Mouse (Mus musculus): ENCODE results near the gene Medag. TPM values are rescaled to one million over a fixed set of nuclear protein-coding genes. Genes with fewer than 3 reads are reported as not detected.

Gene Medag
- total RNA-seq, 2 experiments from 2014 or later = 2.3 to 11.8 TPM

GRCm38 (mm10) chr5:149381948-149382347 lies 29.6 kb upstream of the Medag start:
- no peak for DNase-seq (ENCODE audit: low spot score in 2 of 2)

GRCm38 (mm10) chr5:149382601-149383000 lies 28.9 kb upstream of the Medag start:
- no peak for DNase-seq (ENCODE audit: low spot score in 2 of 2)

GRCm38 (mm10) chr5:149385228-149385961 lies 26.2 kb upstream of the Medag start:
- no peak for DNase-seq (ENCODE audit: low spot score in 2 of 2)

- no peak for DNase-seq (ENCODE audit: low spot score in 2 of 2)
These were observed 25.2 kb upstream of the Medag start for GRCm38 (mm10) chr5:149386294-149386850.

- no peak for DNase-seq (ENCODE audit: low spot score in 2 of 2)
These were observed 22.6 kb upstream of the Medag start for GRCm38 (mm10) chr5:149388947-149389346.

- DNase-seq (ENCODE audit: low spot score in 2 of 2) = no peak
These were observed 21.9 kb upstream of the Medag start for GRCm38 (mm10) chr5:149389548-149390211.

- no peak for DNase-seq (ENCODE audit: low spot score in 2 of 2)
These were observed 19.8 kb upstream of the Medag start for GRCm38 (mm10) chr5:149391574-149392375.

GRCm38 (mm10) chr5:149392420-149392988 lies 19.0 kb upstream of the Medag start:
- DNase-seq (ENCODE audit: low spot score in 2 of 2) = no peak

GRCm38 (mm10) chr5:149401446-149401975 lies 10.0 kb upstream of the Medag start:
- DNase-seq (ENCODE audit: low spot score in 2 of 2) = no peak

GRCm38 (mm10) chr5:149402029-149402428 lies 9.5 kb upstream of the Medag start:
- no peak for DNase-seq (ENCODE audit: low spot score in 2 of 2)

- DNase-seq (ENCODE audit: low spot score in 2 of 2) = no peak
These were observed 8.2 kb upstream of the Medag start for GRCm38 (mm10) chr5:149403386-149403785.

- no peak for DNase-seq (ENCODE audit: low spot score in 2 of 2)
These were observed 6.8 kb upstream of the Medag start for GRCm38 (mm10) chr5:149404710-149405109.

GRCm38 (mm10) chr5:149406791-149407276 lies 4.7 kb upstream of the Medag start:
- no peak for DNase-seq (ENCODE audit: low spot score in 2 of 2)

GRCm38 (mm10) chr5:149409502-149409901 lies 2.0 kb upstream of the Medag start:
- no peak for DNase-seq (ENCODE audit: low spot score in 2 of 2)

- DNase-seq (ENCODE audit: low spot score in 2 of 2) = no peak
These were observed 636 bp downstream of the Medag start for GRCm38 (mm10) chr5:149412194-149412575.

GRCm38 (mm10) chr5:149412671-149413070 lies 1.1 kb downstream of the Medag start:
- no peak for DNase-seq (ENCODE audit: low spot score in 2 of 2)

- DNase-seq (ENCODE audit: low spot score in 2 of 2) = no peak
These were observed 3.0 kb downstream of the Medag start for GRCm38 (mm10) chr5:149414369-149415167.

GRCm38 (mm10) chr5:149417381-149417780 lies 5.8 kb downstream of the Medag start:
- DNase-seq (ENCODE audit: low spot score in 2 of 2) = no peak

- DNase-seq (ENCODE audit: low spot score in 2 of 2) = no peak
These were observed 15.0 kb downstream of the Medag start for GRCm38 (mm10) chr5:149426525-149426924.

Data from adrenal gland, adult 18-20 months (tissue).